ENCODE assay signal across 17 mouse cellular contexts in genomic region chr11:4690353-4690752, GRCm38 (mm10). TPM values are rescaled to one million over a fixed set of nuclear protein-coding genes. Genes with fewer than 3 reads are reported as not detected.
"Had no signal": no experiment of that assay in that cellular context is flagged by ENCODE, and none has a peak within 500 bp of the region (broad histone marks: within the 10 kb centered on the region; RNA-seq: fewer than 3 reads in every experiment).

No protein-coding gene starts in this region.

- H3K4me1 ChIP-seq: midbrain, embryonic 10.5 days; midbrain, embryonic 12.5 days; neural tube, embryonic 13.5 days had no signal

- H3K36me3 ChIP-seq: midbrain, embryonic 10.5 days; midbrain, embryonic 12.5 days; neural tube, embryonic 13.5 days; stomach, embryonic 15.5 days had no signal

- DNase-seq: lung, adult 18-20 months; lung, embryonic 14.5 days; lung, postnatal 10 days; lung, postnatal 4 days; midbrain, embryonic 14.5 days; right cerebral cortex, postnatal 14 days; thymus, adult 2 months; thymus, postnatal 36 days had no signal

- H3K27me3 ChIP-seq: midbrain, embryonic 12.5 days; neural tube, embryonic 13.5 days; stomach, embryonic 15.5 days had no signal

- ATAC-seq: midbrain, embryonic 16.5 days had no signal

- H3K4me2 ChIP-seq: lung, embryonic 14.5 days; midbrain, embryonic 12.5 days; neural tube, embryonic 13.5 days had no signal

- H3K27ac ChIP-seq: midbrain, embryonic 10.5 days; midbrain, embryonic 12.5 days; neural tube, embryonic 13.5 days had no signal

- H3K9ac ChIP-seq: lung, embryonic 14.5 days; midbrain, embryonic 12.5 days; neural tube, embryonic 13.5 days; stomach, embryonic 15.5 days had no signal

- H3K9me3 ChIP-seq: midbrain, embryonic 12.5 days; neural tube, embryonic 13.5 days; stomach, embryonic 15.5 days had no signal

- H3K4me3 ChIP-seq: midbrain, embryonic 10.5 days; midbrain, embryonic 12.5 days; myocyte; neural tube, embryonic 13.5 days; stomach, embryonic 15.5 days had no signal

RNA-seq across cellular contexts. Expression of gene Cabp7, which starts 56.2 kb away (rescaled TPM):
- total RNA-seq: megakaryocyte, adult 5-6 weeks; megakaryocyte-erythroid progenitor cell, adult 5-6 weeks had no signal
- polyA plus RNA-seq: spleen, adult 2 months had no signal
